Mouse (Mus musculus): ENCODE measurements around the gene Plcl2.
"Not testable (repeated sequence)": the region's sequence is repeated elsewhere in the genome, so short reads cannot be mapped to it uniquely, and the experiment has no call there.

Gene Plcl2

GRCm38 (mm10) chr17:50537786-50538185 is 28.6 kb downstream of the Plcl2 start:
- no peak for DNase-seq

GRCm38 (mm10) chr17:50544860-50545259 is 35.7 kb downstream of the Plcl2 start:
- DNase-seq, result no peak

- no peak for DNase-seq
Observed at GRCm38 (mm10) chr17:50545274-50545673, 36.1 kb downstream of the Plcl2 start.

GRCm38 (mm10) chr17:50552130-50552529 is 42.9 kb downstream of the Plcl2 start:
- no peak for DNase-seq

GRCm38 (mm10) chr17:50557566-50558238 is 48.5 kb downstream of the Plcl2 start:
- DNase-seq, result no peak

GRCm38 (mm10) chr17:50558239-50558625 is 49.0 kb downstream of the Plcl2 start:
- DNase-seq, result no peak

GRCm38 (mm10) chr17:50565376-50566123 is 56.3 kb downstream of the Plcl2 start:
- no peak for DNase-seq

- DNase-seq, result no peak
Observed at GRCm38 (mm10) chr17:50568846-50569245, 59.6 kb downstream of the Plcl2 start.

GRCm38 (mm10) chr17:50570228-50570627 is 61.0 kb downstream of the Plcl2 start:
- DNase-seq, result not testable (repeated sequence)

- no peak for DNase-seq
Observed at GRCm38 (mm10) chr17:50570681-50571398, 61.6 kb downstream of the Plcl2 start.

GRCm38 (mm10) chr17:50574161-50574560 is 65.0 kb downstream of the Plcl2 start:
- no peak for DNase-seq

- DNase-seq, result no peak
Observed at GRCm38 (mm10) chr17:50580416-50580815, 71.2 kb downstream of the Plcl2 start.

- DNase-seq, result no peak
Observed at GRCm38 (mm10) chr17:50586834-50587233, 77.6 kb downstream of the Plcl2 start.

GRCm38 (mm10) chr17:50587941-50588340 is 78.7 kb downstream of the Plcl2 start:
- DNase-seq, result no peak

- no peak for DNase-seq
Observed at GRCm38 (mm10) chr17:50600178-50600577, 91.0 kb downstream of the Plcl2 start.

- DNase-seq, result no peak
Observed at GRCm38 (mm10) chr17:50600696-50601095, 91.5 kb downstream of the Plcl2 start.

GRCm38 (mm10) chr17:50606890-50607289 is 97.7 kb downstream of the Plcl2 start:
- DNase-seq, result no peak

GRCm38 (mm10) chr17:50609908-50610307 is 100.7 kb downstream of the Plcl2 start:
- no peak for DNase-seq

GRCm38 (mm10) chr17:50620794-50621537 is 111.8 kb downstream of the Plcl2 start:
- no peak for DNase-seq

- DNase-seq, result no peak
Observed at GRCm38 (mm10) chr17:50621996-50622395, 112.8 kb downstream of the Plcl2 start.

GRCm38 (mm10) chr17:50625584-50625983 is 116.4 kb downstream of the Plcl2 start:
- no peak for DNase-seq

GRCm38 (mm10) chr17:50627658-50628057 is 118.5 kb downstream of the Plcl2 start:
- DNase-seq, result no peak

GRCm38 (mm10) chr17:50628716-50629115 is 119.5 kb downstream of the Plcl2 start:
- DNase-seq, result no peak
